Mouse (Mus musculus) lung, embryonic 15.5 days (tissue): ENCODE data around the gene Tmem131. TPM values are rescaled to one million over a fixed set of nuclear protein-coding genes. Genes with fewer than 3 reads are reported as not detected.
A peak's percentile ranks its signal among the peaks of the same experiment; 100 is the strongest.

Experiments used
- ATAC-seq: fragments of 200-750 bp; cut with Nextera tagmentation; 2 replicates; pipeline ENCODE4 v1.8.0; 2017; ENCODE audit warnings: moderate number of reproducible peaks, borderline replicate concordance; ENCODE audit not compliant: low FRiP score, low TSS enrichment; ENCODE audit errors: extremely low read depth
- H3K27ac ChIP-seq: fragments of 300-500 bp; sonication (generic); 2 replicates; pipeline ENCODE4 v1.5.1; 2015; ENCODE audit warnings: moderate library complexity, mild to moderate bottlenecking, inconsistent platforms
- H3K27me3 ChIP-seq: fragments of 300-500 bp; sonication (generic); 2 replicates; pipeline ENCODE4 v1.6.1; 2015; ENCODE audit warnings: inconsistent platforms
- H3K36me3 ChIP-seq: fragments of 300-500 bp; sonication (generic); 2 replicates; pipeline ENCODE4 v1.6.1; 2015; ENCODE audit warnings: inconsistent platforms
- H3K4me1 ChIP-seq: fragments of 300-500 bp; sonication (generic); 2 replicates; pipeline ENCODE4 v1.6.1; 2015; ENCODE audit warnings: inconsistent platforms
- H3K4me2 ChIP-seq: fragments of 300-500 bp; sonication (generic); 2 replicates; pipeline ENCODE4 v1.6.1; 2015; ENCODE audit warnings: inconsistent platforms, mild to moderate bottlenecking, moderate library complexity
- H3K4me3 ChIP-seq: fragments of 300-500 bp; sonication (generic); 2 replicates; pipeline ENCODE4 v1.5.1; 2015; ENCODE audit warnings: mild to moderate bottlenecking, inconsistent platforms
- H3K9ac ChIP-seq: fragments of 300-500 bp; sonication (generic); 2 replicates; pipeline ENCODE4 v1.6.1; 2015; ENCODE audit warnings: inconsistent platforms
- H3K9me3 ChIP-seq: fragments of 300-500 bp; sonication (generic); 2 replicates; pipeline ENCODE4 v1.6.1; 2016; ENCODE audit warnings: inconsistent platforms
- WGBS: fragments of 180-500 bp; shearing (Covaris S2); methylation state at CpG from one replicate; pipeline ENCODE4 v1.1.7; 2015; 5-methylcytosine and 5-hydroxymethylcytosine counted together
- polyA plus RNA-seq: library from polyadenylated mRNA; unstranded; fragments of >200 nt; fragmentation: Nextera tagmentation; extraction: Ambion mirVana; gene quantifications from 2 replicates; pipeline ENCODE4 v1.2.1, GENCODE M21; 2015

The Tmem131 gene
- polyA plus RNA-seq, 1 experiment from 2014 or later: 11.4 TPM

DNA sequence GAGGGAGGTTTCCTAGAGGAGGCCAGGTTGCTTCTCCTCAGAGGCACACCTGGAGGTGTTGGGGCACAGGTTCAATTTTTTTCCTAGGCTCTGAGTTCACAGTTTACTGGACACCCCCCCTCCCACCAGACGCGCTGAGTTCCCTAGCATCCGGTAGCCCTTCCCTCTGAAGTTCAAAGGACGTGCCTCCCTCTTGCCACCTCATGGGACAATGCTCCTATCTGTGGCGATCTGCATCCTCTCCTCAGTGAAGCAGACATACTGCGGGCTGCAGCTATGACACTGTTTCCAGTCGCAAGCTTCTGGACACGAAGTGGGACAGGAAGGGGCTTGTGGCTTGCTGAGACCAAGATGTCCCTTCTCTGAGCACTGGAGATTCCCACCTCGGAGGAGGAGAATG lies 183.1 kb downstream of the Tmem131 start:
- H3K27me3 ChIP-seq: no peaks in the 10 kb centered on the region
- H3K9me3 ChIP-seq: no peaks in the 10 kb centered on the region
- no peaks in the 10 kb centered on the region for H3K36me3 ChIP-seq
- no peak overlapping the region for H3K4me2 ChIP-seq
- no peak overlapping the region for H3K4me3 ChIP-seq
- H3K27ac ChIP-seq: no peak overlapping the region
- H3K4me1 ChIP-seq: no peaks in the 10 kb centered on the region
- no peak for ATAC-seq
- no peak overlapping the region for H3K9ac ChIP-seq
- WGBS: 61% methylated on average over 9 of the region's 9 CpGs

DNA sequence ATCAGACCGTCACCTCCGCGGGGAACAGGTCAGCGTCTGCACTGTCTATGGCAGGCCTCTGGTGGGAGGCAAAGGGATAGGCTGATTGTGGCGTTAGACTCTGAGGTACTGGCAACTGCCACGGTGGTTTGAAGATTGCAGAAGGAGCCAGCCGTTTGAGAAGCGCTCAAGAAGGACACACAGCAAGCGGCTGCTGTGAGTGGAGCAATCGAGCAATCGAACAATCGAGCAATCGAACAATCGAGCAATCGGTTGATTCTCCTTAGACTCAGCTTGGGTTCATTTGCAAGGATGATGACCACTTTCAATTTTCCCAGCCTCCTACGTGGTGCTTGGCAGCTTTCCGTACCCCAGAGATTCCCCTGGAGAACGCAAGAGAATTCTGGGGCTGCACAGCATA lies 184.4 kb downstream of the Tmem131 start:
- H3K9me3 ChIP-seq: no peaks in the 10 kb centered on the region
- no peaks in the 10 kb centered on the region for H3K36me3 ChIP-seq
- H3K27ac ChIP-seq: no peak overlapping the region
- 80% methylated on average over 18 of the region's 18 CpGs for WGBS
- H3K9ac ChIP-seq: no peak overlapping the region
- H3K4me2 ChIP-seq: no peak overlapping the region
- H3K4me1 ChIP-seq: no peaks in the 10 kb centered on the region
- no peak for ATAC-seq
- no peaks in the 10 kb centered on the region for H3K27me3 ChIP-seq
- H3K4me3 ChIP-seq: no peak overlapping the region

DNA sequence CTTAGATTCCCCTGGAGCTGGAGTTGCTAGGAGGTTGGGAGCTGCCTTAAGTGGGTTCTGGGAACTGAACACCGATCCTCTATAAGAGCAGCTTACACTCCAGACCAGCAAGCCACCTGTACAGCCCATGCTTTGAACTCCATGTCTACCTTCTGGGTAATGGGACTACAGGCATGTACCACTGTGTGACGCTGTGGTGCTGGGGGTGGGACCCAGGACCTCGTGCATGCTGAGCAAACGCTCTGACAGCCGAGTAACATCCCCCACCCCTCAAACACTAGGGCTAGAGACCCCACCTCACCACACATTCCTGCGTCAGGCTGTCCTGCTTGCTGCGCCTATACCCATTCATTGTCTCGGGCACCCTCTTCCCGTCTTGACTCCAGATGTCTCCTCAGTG lies 184.9 kb downstream of the Tmem131 start:
- H3K4me1 ChIP-seq: no peaks in the 10 kb centered on the region
- 76% methylated on average over 9 of the region's 9 CpGs for WGBS
- ATAC-seq: no peak

DNA sequence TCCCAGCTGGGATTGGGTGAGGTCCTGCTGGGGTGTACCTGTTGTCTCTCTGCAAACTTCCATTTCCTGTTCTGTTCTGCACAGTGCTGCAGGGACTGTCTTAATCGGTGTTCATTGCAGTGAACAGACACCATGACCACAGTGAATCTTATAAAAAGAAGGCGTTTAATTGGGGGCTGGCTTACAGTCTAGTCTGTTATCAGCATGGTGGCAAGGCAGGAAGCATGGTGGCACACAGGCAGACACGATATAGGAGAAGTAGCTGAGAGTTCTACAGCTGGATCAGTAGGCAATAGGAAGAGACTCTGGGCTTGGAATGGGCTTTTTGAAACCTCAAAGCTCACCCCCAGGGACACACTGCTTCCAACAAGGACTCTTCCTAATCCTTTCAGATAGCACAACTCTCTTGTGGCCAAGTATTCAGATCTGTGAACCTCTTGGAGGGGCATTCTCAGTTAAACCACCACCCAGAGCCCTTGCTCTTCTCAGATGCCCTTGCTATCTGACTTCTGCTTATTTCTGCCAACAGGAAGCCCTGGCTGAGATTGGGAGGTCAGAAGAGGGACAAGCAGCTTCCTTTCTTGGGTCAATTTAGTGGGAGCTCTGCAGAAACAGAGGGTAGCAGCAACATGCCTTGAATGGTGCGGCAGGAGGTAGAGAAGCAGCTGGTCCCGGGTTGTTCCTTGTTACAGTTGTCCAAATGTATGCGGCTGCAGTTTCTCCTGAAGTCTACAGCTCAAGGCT lies 189.4 kb downstream of the Tmem131 start:
- Histone ChIP-seq H3K4me2 (no peak overlapping the region), H3K4me3 (no peak overlapping the region), H3K27ac (no peak overlapping the region), H3K9me3 (no peaks in the 10 kb centered on the region), H3K4me1 (no peaks in the 10 kb centered on the region), H3K36me3 (no peaks in the 10 kb centered on the region), H3K27me3 (no peaks in the 10 kb centered on the region), H3K9ac (no peak overlapping the region)
- ATAC-seq: no peak
- 68% methylated on average over 6 of the region's 6 CpGs for WGBS

More for the DNA sequence above, 184.9 kb downstream of the Tmem131 start:
- H3K9ac ChIP-seq: no peak overlapping the region
- H3K27ac ChIP-seq: no peak overlapping the region
- no peak overlapping the region for H3K4me3 ChIP-seq
- H3K36me3 ChIP-seq: no peaks in the 10 kb centered on the region
- H3K4me2 ChIP-seq: no peak overlapping the region
- H3K9me3 ChIP-seq: no peaks in the 10 kb centered on the region
- no peaks in the 10 kb centered on the region for H3K27me3 ChIP-seq

DNA sequence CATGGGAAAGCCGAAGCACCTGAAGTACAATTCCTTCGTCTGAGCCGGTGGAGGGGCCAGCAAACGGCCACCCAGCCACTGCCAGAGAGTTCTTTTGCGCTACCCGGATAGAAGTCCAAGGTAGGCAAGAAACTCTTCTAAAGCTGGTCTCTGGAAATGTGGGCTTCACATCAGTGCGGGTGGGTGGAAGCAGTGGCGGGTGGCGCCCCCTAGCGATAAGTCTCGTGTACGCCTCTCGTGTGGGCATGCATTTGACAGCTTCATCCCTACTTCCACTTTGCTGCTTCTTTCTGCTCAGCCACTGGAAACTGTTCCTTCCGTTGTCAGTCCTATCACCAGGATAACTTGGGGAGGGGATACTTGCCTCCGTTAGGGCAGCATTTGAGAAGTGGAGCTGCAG lies 197.0 kb downstream of the Tmem131 start:
- peaks cover 8% of the 10 kb centered on the region; the same call in 1 of the 2 replicates for H3K27me3 ChIP-seq
- no peaks in the 10 kb centered on the region for H3K36me3 ChIP-seq
- no peak overlapping the region for H3K9ac ChIP-seq
- 0 out of 2 replicates have a peak, but pooled peaks cover 6% of the 10 kb centered on the region for H3K4me1 ChIP-seq
- no peak overlapping the region for H3K4me2 ChIP-seq
- H3K9me3 ChIP-seq: no peaks in the 10 kb centered on the region
- ATAC-seq: no peak
- H3K27ac ChIP-seq: no peak overlapping the region
- H3K4me3 ChIP-seq: no peak overlapping the region
- 42% methylated on average over 15 of the region's 15 CpGs for WGBS

DNA sequence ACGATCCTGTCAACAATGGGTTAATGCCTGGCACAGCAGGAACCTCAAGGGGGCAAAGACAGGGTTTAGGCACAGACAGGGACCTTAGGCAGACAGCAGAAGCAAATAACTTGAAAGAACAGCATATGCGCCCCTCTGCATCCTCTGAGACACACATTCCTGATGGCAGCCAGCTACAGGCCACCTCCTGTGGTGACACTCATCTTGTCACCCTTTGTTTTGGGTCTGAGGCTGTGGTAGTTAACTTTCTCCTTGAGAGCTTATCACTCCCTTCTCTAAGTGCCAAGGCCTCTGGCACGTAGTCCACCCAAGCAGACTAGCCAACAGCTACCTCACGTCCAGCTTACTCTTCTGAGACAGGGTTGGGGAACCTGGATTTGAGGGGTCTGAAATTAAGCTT lies 197.8 kb downstream of the Tmem131 start:
- Histone ChIP-seq H3K4me2 (no peak overlapping the region), H3K4me3 (no peak overlapping the region), H3K27ac (no peak overlapping the region), H3K9ac (no peak overlapping the region), H3K36me3 (no peaks in the 10 kb centered on the region), H3K9me3 (no peaks in the 10 kb centered on the region), H3K4me1 (0 out of 2 replicates have a peak, but pooled peaks cover 6% of the 10 kb centered on the region), H3K27me3 (peaks cover 8% of the 10 kb centered on the region)
- no peak for ATAC-seq
- WGBS: 47% methylated on average over 4 of the region's 4 CpGs

DNA sequence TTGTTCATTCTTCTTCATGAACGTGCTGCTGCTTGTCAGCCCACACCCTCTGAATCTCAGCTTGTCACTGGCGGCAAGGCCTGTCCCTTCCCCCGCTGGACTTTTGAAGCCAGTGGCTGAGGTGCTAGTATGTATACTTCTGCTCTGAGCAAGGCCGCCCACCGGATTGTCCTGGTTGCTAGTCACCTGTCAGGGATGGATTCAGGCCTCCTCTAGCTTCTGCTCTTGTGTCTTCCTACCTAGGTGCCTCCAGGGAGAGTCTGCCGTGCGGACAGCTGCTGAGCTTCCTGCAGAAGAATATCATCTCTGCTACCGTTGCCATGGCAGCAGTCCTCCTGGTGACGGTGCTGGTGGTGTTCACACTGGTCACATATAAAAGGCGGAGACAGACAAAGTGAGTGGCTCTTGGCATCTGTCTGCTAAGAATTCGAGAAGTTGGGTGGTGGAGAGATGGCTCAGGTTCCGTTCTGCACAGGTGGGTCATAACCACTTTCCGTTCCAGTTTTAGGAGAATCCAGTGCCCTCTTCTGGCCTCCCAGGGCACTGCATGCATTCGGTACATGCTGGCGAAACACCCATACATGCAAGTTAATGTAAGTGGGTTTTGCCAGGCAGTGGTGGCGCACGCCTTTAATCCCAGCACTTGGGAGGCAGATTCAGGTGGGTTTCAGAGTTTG lies 199.1 kb downstream of the Tmem131 start:
- 14% methylated on average over 17 of the region's 17 CpGs for WGBS
- Histone ChIP-seq H3K27me3 (peaks cover 8% of the 10 kb centered on the region), H3K4me1 (0 out of 2 replicates have a peak, but pooled peaks cover 6% of the 10 kb centered on the region), H3K4me2 (peak overlapping the region; percentile 36), H3K9ac (no peak overlapping the region), H3K36me3 (no peaks in the 10 kb centered on the region), H3K4me3 (peak overlapping the region; percentile 13), H3K9me3 (no peaks in the 10 kb centered on the region), H3K27ac (no peak overlapping the region)
- ATAC-seq: no peak

DNA sequence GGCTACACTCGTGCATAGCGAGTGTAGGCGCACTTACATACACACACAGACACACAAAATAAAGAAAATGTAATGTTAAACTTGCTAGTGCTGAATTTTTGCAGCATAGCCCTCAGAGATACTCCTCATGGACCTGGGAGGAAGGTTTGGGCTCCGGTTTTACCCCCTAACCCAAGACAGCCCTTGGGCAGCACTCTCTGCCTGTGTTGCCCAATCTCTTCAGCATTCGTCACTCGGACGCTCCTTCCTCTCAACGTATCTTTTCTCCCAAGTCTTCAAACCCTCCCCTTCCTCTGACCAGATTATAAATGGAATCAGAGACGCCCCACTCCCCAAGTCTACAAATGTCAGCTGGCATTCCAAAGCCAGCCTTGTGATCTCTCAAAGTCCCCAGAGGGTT lies 200.4 kb downstream of the Tmem131 start:
- Histone ChIP-seq H3K4me1 (0 out of 2 replicates have a peak, but pooled peaks cover 6% of the 10 kb centered on the region), H3K4me2 (no peak overlapping the region), H3K9me3 (no peaks in the 10 kb centered on the region), H3K4me3 (no peak overlapping the region), H3K36me3 (no peaks in the 10 kb centered on the region), H3K27ac (no peak overlapping the region), H3K9ac (no peak overlapping the region), H3K27me3 (peaks cover 8% of the 10 kb centered on the region)
- ATAC-seq: no peak
- WGBS: 63% methylated on average over 9 of the region's 9 CpGs

Other genes with a start within 250 kb of the Tmem131 start
- gene 4933424G06Rik, start 233.5 kb downstream of the Tmem131 start, polyA plus RNA-seq: not detected in 2 replicates
- gene Actr1b, start 229.2 kb downstream of the Tmem131 start, polyA plus RNA-seq: 97.9 and 99.8 TPM in 2 replicates
- gene Zap70, start 181.9 kb downstream of the Tmem131 start, polyA plus RNA-seq: 0.79 and 1.5 TPM in 2 replicates
- 0.40 and 0.58 TPM in 2 replicates for gene Vwa3b, start 82.9 kb upstream of the Tmem131 start, polyA plus RNA-seq